Mouse (Mus musculus): Measurements from ENCODE around the gene Pgrmc2. TPM values are rescaled to one million over a fixed set of nuclear protein-coding genes. Genes with fewer than 3 reads are reported as not detected.

Gene Pgrmc2
- total RNA-seq, 4 experiments from 2014 or later, result 50.4 to 57.7 (median 54.3) TPM

Other genes starting within 250 kb of the Pgrmc2 start
- gene Mfsd8, start 236.2 kb downstream of the Pgrmc2 start, total RNA-seq (2022), result 10 to 100 TPM; 18.8 to 28.4 (median 20.2) TPM
- gene Abhd18, start 236.1 kb downstream of the Pgrmc2 start, total RNA-seq (2022), result 1 to 10 TPM; 4.4 to 8.6 (median 6.9) TPM
- gene 1700034I23Rik, start 180.5 kb downstream of the Pgrmc2 start, total RNA-seq (2022), result under 1 TPM in 2 of 4 experiments, not detected in 2; 0.19 to 0.34 TPM
- gene Larp1b, start 133.2 kb downstream of the Pgrmc2 start, total RNA-seq (2022), result 10 to 100 TPM; 22.3 to 33.3 (median 26.7) TPM